ENCODE assay signal across 15 mouse cellular contexts in the genomic region with DNA sequence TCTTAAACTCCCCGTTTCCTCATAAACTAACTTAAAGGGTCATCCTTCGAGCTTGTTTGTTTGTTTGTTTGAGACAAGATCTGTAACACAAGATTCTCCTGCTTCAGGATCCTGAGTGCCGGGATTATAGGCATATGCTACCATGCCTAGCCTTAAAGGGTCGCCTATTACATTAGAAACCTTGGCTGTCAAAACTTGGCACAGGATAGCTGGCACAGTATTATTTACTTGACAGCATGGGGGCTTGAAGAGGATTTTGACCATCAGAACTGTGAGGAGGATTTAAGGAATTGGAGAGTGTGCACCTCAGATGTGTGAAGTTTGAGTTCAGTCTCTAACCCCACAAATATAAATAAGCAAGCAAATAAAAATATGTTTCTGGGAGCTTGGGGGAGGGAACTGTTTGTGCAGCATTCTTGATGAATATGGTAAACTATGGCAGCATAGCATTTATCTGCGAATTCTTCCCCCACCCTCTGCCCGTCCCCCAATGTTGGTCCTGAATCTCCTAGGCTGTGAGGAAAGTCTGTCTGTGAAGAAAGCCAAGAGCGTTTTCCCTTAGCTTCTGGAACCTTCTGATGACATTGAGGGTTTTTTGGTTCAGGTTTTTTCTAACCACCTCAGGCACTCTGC. TPM values are rescaled to one million over a fixed set of nuclear protein-coding genes. Genes with fewer than 3 reads are reported as not detected.
DNase-seq lines count a peak whose midpoint lies in the region; ATAC-seq lines count a peak whose summit lies in the region.
"Had no signal": no experiment of that assay in that cellular context is flagged by ENCODE, and none has a peak within 500 bp of the region (broad histone marks: within the 10 kb centered on the region; RNA-seq: fewer than 3 reads in every experiment).

No protein-coding gene starts in this region.

- DNase-seq in midbrain, embryonic 11.5 days (ENCODE audit: low spot score, missing footprints), result no peak
- DNase-seq in midbrain, embryonic 10.5 days (ENCODE audit: low spot score), result no peak
- DNase-seq in hindbrain, embryonic 11.5 days (ENCODE audit: low spot score), result no peak
- DNase-seq in right cerebral cortex, adult 18-20 months, result no peak
- DNase-seq: cerebellum, adult 11-12 months; gastrocnemius, postnatal 14 days; kidney, postnatal 36 days; lung, adult 18-20 months had no signal

- peak overlapping the region; percentile 37 for H3K27ac ChIP-seq in midbrain, embryonic 11.5 days (ENCODE audit: low read depth, low read length)
- H3K27ac ChIP-seq in midbrain, embryonic 10.5 days (replicated peaks), result no peak overlapping the region
- H3K27ac ChIP-seq in forebrain, embryonic 12.5 days, result peak overlapping the region; percentile 78
- H3K27ac ChIP-seq in hindbrain, embryonic 11.5 days (ENCODE audit: low read depth, low read length), result peak overlapping the region; percentile 52
- peak overlapping the region; percentile 51; the same call in 1 of the 2 replicates for H3K27ac ChIP-seq in neural tube, embryonic 15.5 days (replicated peaks)
- H3K27ac ChIP-seq in liver, embryonic 12.5 days, result no peak overlapping the region
- H3K27ac ChIP-seq: limb, embryonic 13.5 days had no signal

- 63% methylated on average over 7 of the region's 7 CpGs for WGBS in midbrain, embryonic 11.5 days
- 63% methylated on average over 7 of the region's 7 CpGs for WGBS in midbrain, embryonic 10.5 days
- 44% methylated on average over 7 of the region's 7 CpGs for WGBS in forebrain, embryonic 12.5 days
- WGBS in hindbrain, embryonic 11.5 days, result 60% methylated on average over 7 of the region's 7 CpGs
- 60% methylated on average over 7 of the region's 7 CpGs for WGBS in neural tube, embryonic 15.5 days
- WGBS in liver, embryonic 12.5 days (ENCODE audit: insufficient replicate concordance), result 60% methylated on average over 7 of the region's 7 CpGs

- no peak overlapping the region for H3K4me2 ChIP-seq in midbrain, embryonic 11.5 days
- H3K4me2 ChIP-seq in forebrain, embryonic 12.5 days, result no peak overlapping the region
- H3K4me2 ChIP-seq in hindbrain, embryonic 11.5 days (replicated peaks; ENCODE audit: low read depth, low read length), result no peak overlapping the region
- H3K4me2 ChIP-seq in neural tube, embryonic 15.5 days, result no peak overlapping the region
- no peak overlapping the region for H3K4me2 ChIP-seq in liver, embryonic 12.5 days
- H3K4me2 ChIP-seq: heart, embryonic 11.5 days had no signal

- H3K9ac ChIP-seq in midbrain, embryonic 11.5 days (ENCODE audit: low read length), result no peak overlapping the region
- H3K9ac ChIP-seq in forebrain, embryonic 12.5 days, result no peak overlapping the region
- no peak overlapping the region for H3K9ac ChIP-seq in hindbrain, embryonic 11.5 days (ENCODE audit: low read depth, low read length)
- H3K9ac ChIP-seq in neural tube, embryonic 15.5 days (replicated peaks), result no peak overlapping the region
- H3K9ac ChIP-seq in liver, embryonic 12.5 days, result no peak overlapping the region

- ATAC-seq in midbrain, embryonic 11.5 days (ENCODE audit: low FRiP score), result no peak
- no peak for ATAC-seq in forebrain, embryonic 12.5 days (ENCODE audit: low FRiP score)
- ATAC-seq in hindbrain, embryonic 11.5 days (ENCODE audit: low FRiP score), result peak; percentile 4; the same call in 1 of the 2 replicates
- ATAC-seq in neural tube, embryonic 15.5 days (ENCODE audit: low FRiP score), result no peak
- ATAC-seq in liver, embryonic 12.5 days, result no peak
- ATAC-seq: CD4-positive, CD25-positive, alpha-beta regulatory T cell, adult 4 months had no signal

- H3K4me3 ChIP-seq in midbrain, embryonic 11.5 days (ENCODE audit: low read depth, low read length), result no peak overlapping the region
- no peak overlapping the region for H3K4me3 ChIP-seq in midbrain, embryonic 10.5 days
- H3K4me3 ChIP-seq in forebrain, embryonic 12.5 days (replicated peaks), result no peak overlapping the region
- no peak overlapping the region for H3K4me3 ChIP-seq in hindbrain, embryonic 11.5 days (ENCODE audit: low read depth, low read length)
- H3K4me3 ChIP-seq in neural tube, embryonic 15.5 days (replicated peaks), result no peak overlapping the region
- H3K4me3 ChIP-seq in liver, embryonic 12.5 days, result no peak overlapping the region
- H3K4me3 ChIP-seq: limb, embryonic 13.5 days; myocyte had no signal

- peaks cover 17% of the 10 kb centered on the region for H3K4me1 ChIP-seq in midbrain, embryonic 11.5 days (ENCODE audit: control insufficient read depth, insufficient read depth, low read length)
- H3K4me1 ChIP-seq in midbrain, embryonic 10.5 days, result peaks cover 31% of the 10 kb centered on the region
- H3K4me1 ChIP-seq in forebrain, embryonic 12.5 days, result peaks cover 31% of the 10 kb centered on the region
- no peaks in the 10 kb centered on the region for H3K4me1 ChIP-seq in hindbrain, embryonic 11.5 days (replicated peaks; ENCODE audit: control insufficient read depth, insufficient read depth, low read length)
- peaks cover 16% of the 10 kb centered on the region for H3K4me1 ChIP-seq in neural tube, embryonic 15.5 days
- H3K4me1 ChIP-seq in liver, embryonic 12.5 days, result peaks cover 8% of the 10 kb centered on the region

- no peaks in the 10 kb centered on the region for H3K27me3 ChIP-seq in midbrain, embryonic 11.5 days (ENCODE audit: control insufficient read depth, insufficient read depth, low read length)
- H3K27me3 ChIP-seq in midbrain, embryonic 10.5 days (ENCODE audit: low read depth, poor library complexity, severe bottlenecking), result no peaks in the 10 kb centered on the region
- H3K27me3 ChIP-seq in forebrain, embryonic 12.5 days, result no peaks in the 10 kb centered on the region
- H3K27me3 ChIP-seq in hindbrain, embryonic 11.5 days (ENCODE audit: control insufficient read depth, insufficient read depth, low read length), result no peaks in the 10 kb centered on the region
- H3K27me3 ChIP-seq in neural tube, embryonic 15.5 days (replicated peaks), result no peaks in the 10 kb centered on the region
- H3K27me3 ChIP-seq in liver, embryonic 12.5 days (replicated peaks), result no peaks in the 10 kb centered on the region
- H3K27me3 ChIP-seq: limb, embryonic 13.5 days had no signal

- no peaks in the 10 kb centered on the region for H3K36me3 ChIP-seq in midbrain, embryonic 11.5 days (ENCODE audit: control insufficient read depth, insufficient read depth, low read length)
- H3K36me3 ChIP-seq in midbrain, embryonic 10.5 days, result 0 out of 2 replicates have a peak, but pooled peaks cover 4% of the 10 kb centered on the region
- no peaks in the 10 kb centered on the region for H3K36me3 ChIP-seq in forebrain, embryonic 12.5 days (replicated peaks)
- H3K36me3 ChIP-seq in hindbrain, embryonic 11.5 days (ENCODE audit: control insufficient read depth, insufficient read depth, low read length), result no peaks in the 10 kb centered on the region
- no peaks in the 10 kb centered on the region for H3K36me3 ChIP-seq in neural tube, embryonic 15.5 days
- H3K36me3 ChIP-seq in liver, embryonic 12.5 days, result peaks cover 3% of the 10 kb centered on the region; the same call in 1 of the 2 replicates

- no peaks in the 10 kb centered on the region for H3K9me3 ChIP-seq in midbrain, embryonic 11.5 days (ENCODE audit: control insufficient read depth, low read length)
- H3K9me3 ChIP-seq in midbrain, embryonic 10.5 days (replicated peaks), result no peaks in the 10 kb centered on the region
- H3K9me3 ChIP-seq in forebrain, embryonic 12.5 days, result no peaks in the 10 kb centered on the region
- no peaks in the 10 kb centered on the region for H3K9me3 ChIP-seq in hindbrain, embryonic 11.5 days (ENCODE audit: control insufficient read depth, low read length)
- no peaks in the 10 kb centered on the region for H3K9me3 ChIP-seq in neural tube, embryonic 15.5 days (replicated peaks)
- H3K9me3 ChIP-seq in liver, embryonic 12.5 days (replicated peaks), result no peaks in the 10 kb centered on the region
- H3K9me3 ChIP-seq: limb, embryonic 13.5 days had no signal

RNA-seq across cellular contexts. Expression of a gene that starts 5.2 kb away (rescaled TPM):
- 70.2 and 70.3 TPM in 2 replicates for polyA plus RNA-seq in midbrain, embryonic 11.5 days (2014; fragmentation: Nextera tagmentation; extraction: Ambion mirVana)
- polyA plus RNA-seq in midbrain, embryonic 10.5 days (2016; fragmentation: Nextera tagmentation; extraction: Ambion mirVana), result 63.3 and 65.6 TPM in 2 replicates
- 64.0 and 68.2 TPM in 2 replicates for polyA plus RNA-seq in forebrain, embryonic 12.5 days (2016; fragmentation: Nextera tagmentation; extraction: Ambion mirVana)
- polyA plus RNA-seq in hindbrain, embryonic 11.5 days (2014; fragmentation: Nextera tagmentation; extraction: Ambion mirVana), result 67.7 and 70.3 TPM in 2 replicates
- polyA plus RNA-seq in neural tube, embryonic 15.5 days (2015; fragmentation: Nextera tagmentation; extraction: Ambion mirVana), result 62.8 and 71.6 TPM in 2 replicates
- 30.9 and 31.7 TPM in 2 replicates for polyA plus RNA-seq in liver, embryonic 12.5 days (2016; fragmentation: Nextera tagmentation; extraction: Ambion mirVana)

RNA-seq across cellular contexts. Expression of a gene that starts 5.5 kb away (rescaled TPM):
- polyA plus RNA-seq in midbrain, embryonic 11.5 days (2014; fragmentation: Nextera tagmentation; extraction: Ambion mirVana), result 9.6 and 9.9 TPM in 2 replicates
- 13.5 and 15.1 TPM in 2 replicates for polyA plus RNA-seq in midbrain, embryonic 10.5 days (2016; fragmentation: Nextera tagmentation; extraction: Ambion mirVana)
- polyA plus RNA-seq in forebrain, embryonic 12.5 days (2016; fragmentation: Nextera tagmentation; extraction: Ambion mirVana), result 14.3 and 17.9 TPM in 2 replicates
- 10.4 and 11.9 TPM in 2 replicates for polyA plus RNA-seq in hindbrain, embryonic 11.5 days (2014; fragmentation: Nextera tagmentation; extraction: Ambion mirVana)
- polyA plus RNA-seq in neural tube, embryonic 15.5 days (2015; fragmentation: Nextera tagmentation; extraction: Ambion mirVana), result 2.4 and 3.0 TPM in 2 replicates
- 9.0 and 9.5 TPM in 2 replicates for polyA plus RNA-seq in liver, embryonic 12.5 days (2016; fragmentation: Nextera tagmentation; extraction: Ambion mirVana)

RNA-seq across cellular contexts. Expression of a gene that starts 32.7 kb away (rescaled TPM):
- 6.9 and 7.6 TPM in 2 replicates for polyA plus RNA-seq in midbrain, embryonic 11.5 days (2014; fragmentation: Nextera tagmentation; extraction: Ambion mirVana)
- 7.3 and 9.2 TPM in 2 replicates for polyA plus RNA-seq in midbrain, embryonic 10.5 days (2016; fragmentation: Nextera tagmentation; extraction: Ambion mirVana)
- polyA plus RNA-seq in forebrain, embryonic 12.5 days (2016; fragmentation: Nextera tagmentation; extraction: Ambion mirVana), result 6.3 and 7.8 TPM in 2 replicates
- polyA plus RNA-seq in hindbrain, embryonic 11.5 days (2014; fragmentation: Nextera tagmentation; extraction: Ambion mirVana), result 8.3 and 10.9 TPM in 2 replicates
- 7.8 and 8.3 TPM in 2 replicates for polyA plus RNA-seq in neural tube, embryonic 15.5 days (2015; fragmentation: Nextera tagmentation; extraction: Ambion mirVana)
- 0.57 and 0.98 TPM in 2 replicates for polyA plus RNA-seq in liver, embryonic 12.5 days (2016; fragmentation: Nextera tagmentation; extraction: Ambion mirVana)
- polyA plus RNA-seq: CD4-positive, CD25-positive, alpha-beta regulatory T cell, adult 4 months had no signal

RNA-seq across cellular contexts. Expression of a gene that starts 47.0 kb away (rescaled TPM):
- 3.6 and 4.6 TPM in 2 replicates for polyA plus RNA-seq in midbrain, embryonic 11.5 days (2014; fragmentation: Nextera tagmentation; extraction: Ambion mirVana)
- 3.4 and 4.2 TPM in 2 replicates for polyA plus RNA-seq in midbrain, embryonic 10.5 days (2016; fragmentation: Nextera tagmentation; extraction: Ambion mirVana)
- 7.2 and 10.5 TPM in 2 replicates for polyA plus RNA-seq in forebrain, embryonic 12.5 days (2016; fragmentation: Nextera tagmentation; extraction: Ambion mirVana)
- polyA plus RNA-seq in hindbrain, embryonic 11.5 days (2014; fragmentation: Nextera tagmentation; extraction: Ambion mirVana), result 12.7 and 14.3 TPM in 2 replicates
- 8.6 and 10.1 TPM in 2 replicates for polyA plus RNA-seq in neural tube, embryonic 15.5 days (2015; fragmentation: Nextera tagmentation; extraction: Ambion mirVana)
- not detected in 2 replicates for polyA plus RNA-seq in liver, embryonic 12.5 days (2016; fragmentation: Nextera tagmentation; extraction: Ambion mirVana)
- polyA plus RNA-seq: CD4-positive, CD25-positive, alpha-beta regulatory T cell, adult 4 months; heart, embryonic 11.5 days had no signal

Comparison
In these comparisons a context has a peak if more than half of its experiments do, and no peak if none do; other contexts are left out.
1. H3K27ac ChIP-seq: peak in midbrain, embryonic 11.5 days (single experiment), forebrain, embryonic 12.5 days (single experiment), hindbrain, embryonic 11.5 days (single experiment) and neural tube, embryonic 15.5 days (single experiment); none in midbrain, embryonic 10.5 days (single experiment) and liver, embryonic 12.5 days (single experiment).